Mouse (Mus musculus) lung, postnatal 0 days (tissue): ENCODE data around the gene Clec12b.
"Not testable (repeated sequence)": the region's sequence is repeated elsewhere in the genome, so short reads cannot be mapped to it uniquely, and the experiment has no call there.

Source experiments
- CTCF ChIP-seq: IDR thresholded peaks from 2 replicates; pipeline ENCODE4 v1.5.1; 2016; ENCODE audit warnings: antibody characterized with exemption, mild to moderate bottlenecking
- EP300 ChIP-seq: IDR thresholded peaks from 2 replicates; pipeline ENCODE4 v1.6.1; 2016; ENCODE audit warnings: antibody characterized with exemption, mild to moderate bottlenecking, control low read depth

DNA sequence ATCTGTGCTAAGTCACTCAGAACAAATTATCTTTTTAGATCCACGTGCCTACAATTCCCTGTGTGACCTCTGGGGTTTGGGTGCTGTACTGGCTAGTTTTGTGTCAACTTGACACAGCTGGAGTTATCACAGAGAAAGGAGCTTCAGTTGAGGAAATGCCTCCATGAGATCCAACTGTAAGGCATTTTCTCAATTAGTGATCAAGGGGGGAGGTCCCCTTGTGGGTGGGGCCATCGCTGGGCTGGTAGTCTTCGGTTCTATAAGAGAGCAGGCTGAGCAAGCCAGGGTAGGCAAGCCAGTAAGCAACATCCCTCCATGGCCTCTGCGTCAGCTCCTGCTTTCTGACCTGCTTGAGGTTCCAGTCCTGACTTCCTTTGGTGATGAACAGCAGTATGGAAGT lies 43.3 kb downstream of the Clec12b start, which contains the start of gene Clec12a:
- TF ChIP-seq CTCF, EP300: not testable (repeated sequence)
